Comparison of ENCODE assay signal across 13 mouse cellular contexts in the genomic region with DNA sequence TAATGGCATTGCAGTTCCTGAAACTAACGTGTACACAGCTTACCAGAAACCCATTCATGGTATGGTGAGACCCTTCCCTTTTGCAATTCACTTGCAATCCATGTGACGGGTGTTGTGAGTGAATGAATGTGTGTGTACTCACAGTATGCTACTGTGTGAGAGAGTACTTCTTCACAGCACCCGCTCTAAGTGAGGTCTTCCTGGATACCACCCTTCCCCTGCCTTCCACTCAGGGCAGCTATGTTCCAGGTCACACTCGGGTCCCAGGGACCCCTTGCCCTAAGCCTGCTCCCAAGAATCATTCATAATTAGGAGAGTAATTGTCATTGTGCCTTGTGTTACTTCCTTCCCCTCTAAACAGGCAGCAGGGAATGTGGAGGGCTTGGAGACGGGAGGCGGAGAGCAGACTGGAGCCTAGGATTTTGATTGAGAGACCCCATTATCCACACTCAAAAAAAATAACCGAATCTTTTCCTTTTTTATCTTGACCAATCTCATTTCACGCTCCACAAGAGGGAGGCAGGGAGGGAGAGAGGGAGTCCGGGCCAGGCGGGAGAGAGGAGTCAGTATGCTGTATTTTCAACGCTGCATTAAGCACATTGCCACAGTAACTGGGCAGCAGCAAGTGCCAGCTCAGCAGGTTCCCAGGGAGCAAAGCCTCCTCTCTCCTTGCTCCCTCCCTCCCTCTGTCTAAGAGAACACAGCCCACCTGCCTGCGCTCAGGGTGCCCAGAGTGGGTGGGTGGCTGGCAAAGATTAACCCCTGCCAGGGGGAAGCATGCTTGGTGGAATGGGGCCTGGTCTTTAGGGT. TPM values are rescaled to one million over a fixed set of nuclear protein-coding genes. Genes with fewer than 3 reads are reported as not detected.
DNase-seq lines count a peak whose midpoint lies in the region; ATAC-seq and TF ChIP-seq lines count a peak whose summit lies in the region.
"Had no signal": no experiment of that assay in that cellular context is flagged by ENCODE, and none has a peak within 500 bp of the region (broad histone marks: within the 10 kb centered on the region; RNA-seq: fewer than 3 reads in every experiment).

No protein-coding gene starts in this region.

- peak overlapping the region; percentile 87 for H3K27ac ChIP-seq in hindbrain, embryonic 13.5 days
- no peak overlapping the region for H3K27ac ChIP-seq in lung, postnatal 0 days (ENCODE audit: low read length)
- H3K27ac ChIP-seq: heart, embryonic 10.5 days; limb, embryonic 12.5 days; lung, embryonic 15.5 days had no signal

- H3K27me3 ChIP-seq in hindbrain, embryonic 13.5 days = no peaks in the 10 kb centered on the region
- H3K27me3 ChIP-seq in lung, postnatal 0 days (replicated peaks; ENCODE audit: insufficient read depth, low read length) = no peaks in the 10 kb centered on the region
- H3K27me3 ChIP-seq: limb, embryonic 12.5 days; lung, embryonic 15.5 days had no signal

- no peaks in the 10 kb centered on the region for H3K36me3 ChIP-seq in hindbrain, embryonic 13.5 days
- no peaks in the 10 kb centered on the region for H3K36me3 ChIP-seq in lung, postnatal 0 days (ENCODE audit: insufficient read depth, low read length)
- H3K36me3 ChIP-seq: heart, embryonic 10.5 days; limb, embryonic 12.5 days; lung, embryonic 15.5 days had no signal

- H3K4me2 ChIP-seq in hindbrain, embryonic 13.5 days = peak overlapping the region; percentile 15; the same call in 1 of the 2 replicates
- H3K4me2 ChIP-seq in lung, postnatal 0 days (replicated peaks; ENCODE audit: low read depth, low read length) = no peak overlapping the region
- H3K4me2 ChIP-seq: limb, embryonic 12.5 days; lung, embryonic 15.5 days had no signal

- H3K4me3 ChIP-seq in hindbrain, embryonic 13.5 days = no peak overlapping the region
- H3K4me3 ChIP-seq in lung, postnatal 0 days (ENCODE audit: low read depth, low read length) = no peak overlapping the region
- H3K4me3 ChIP-seq: heart, embryonic 10.5 days; limb, embryonic 12.5 days; lung, embryonic 15.5 days had no signal

- no peak for TF ChIP-seq CTCF in lung, postnatal 0 days (IDR thresholded peaks at IDR 0.05)

- no peak for TF ChIP-seq EP300 in lung, postnatal 0 days (IDR thresholded peaks at IDR 0.05)

- 17% methylated on average over 12 of the region's 12 CpGs for WGBS in hindbrain, embryonic 13.5 days
- 32% methylated on average over 11 of the region's 12 CpGs for WGBS in lung, postnatal 0 days

- DNase-seq in left cerebral cortex, postnatal 4 days = peak; percentile 82
- no peak for DNase-seq in left cerebral cortex, adult 11 months (ENCODE audit: low spot score)
- peak; percentile 74 to 85 for DNase-seq in kidney, postnatal 4 days
- DNase-seq in retina, postnatal 1 day = peak; percentile 61
- DNase-seq in layer of hippocampus, adult 11-12 months (ENCODE audit: low spot score) = no peak
- no peak for DNase-seq in gastrocnemius, adult 8-10 months (ENCODE audit: low spot score in 2 of 2)
- DNase-seq in lung, postnatal 0 days (ENCODE audit: low spot score) = no peak
- DNase-seq: cerebellum, adult 9-10 months had no signal

- H3K9ac ChIP-seq in hindbrain, embryonic 13.5 days = no peak overlapping the region
- no peak overlapping the region for H3K9ac ChIP-seq in lung, postnatal 0 days (replicated peaks; ENCODE audit: low read depth)
- H3K9ac ChIP-seq: limb, embryonic 12.5 days; lung, embryonic 15.5 days had no signal

- peaks cover 17% of the 10 kb centered on the region for H3K4me1 ChIP-seq in hindbrain, embryonic 13.5 days (replicated peaks)
- no peaks in the 10 kb centered on the region for H3K4me1 ChIP-seq in lung, postnatal 0 days (ENCODE audit: insufficient read depth, low read depth, low read length)
- H3K4me1 ChIP-seq: heart, embryonic 10.5 days; limb, embryonic 12.5 days; lung, embryonic 15.5 days had no signal

- intact Hi-C loops in left cerebral cortex, postnatal 4 days (cut with DNase I) = no loop called here

- peak; percentile 92 for ATAC-seq in hindbrain, embryonic 13.5 days (ENCODE audit: low FRiP score)
- no peak for ATAC-seq in lung, postnatal 0 days

- H3K9me3 ChIP-seq in hindbrain, embryonic 13.5 days = no peaks in the 10 kb centered on the region
- no peaks in the 10 kb centered on the region for H3K9me3 ChIP-seq in lung, postnatal 0 days (ENCODE audit: low read length)
- H3K9me3 ChIP-seq: heart, embryonic 10.5 days; limb, embryonic 12.5 days; lung, embryonic 15.5 days had no signal

RNA-seq across cellular contexts. Expression of gene Pax8, which starts 47.3 kb away (rescaled TPM):
- total RNA-seq in left cerebral cortex, postnatal 4 days (2021) = not detected
- 32.9 and 41.1 TPM in 2 replicates for polyA plus RNA-seq in hindbrain, embryonic 13.5 days (2015; fragmentation: Nextera tagmentation; extraction: Ambion mirVana)
- total RNA-seq in gastrocnemius, adult 8-10 months (2022) = not detected
- polyA plus RNA-seq in lung, postnatal 0 days (2015; fragmentation: Nextera tagmentation; extraction: Ambion mirVana) = not detected in 2 replicates
- polyA plus RNA-seq: limb, embryonic 12.5 days; spleen, adult 2 months had no signal

Comparison
In these comparisons a context has a peak if more than half of its experiments do, and no peak if none do; other contexts are left out.
1. DNase-seq: peak in left cerebral cortex, postnatal 4 days (single experiment), kidney, postnatal 4 days (2 of 2) and retina, postnatal 1 day (single experiment); none in left cerebral cortex, adult 11 months (single experiment), layer of hippocampus, adult 11-12 months (single experiment), gastrocnemius, adult 8-10 months (0 of 2) and lung, postnatal 0 days (single experiment).